Mouse (Mus musculus): Measurements from ENCODE around the gene Rem2. TPM values are rescaled to one million over a fixed set of nuclear protein-coding genes. Genes with fewer than 3 reads are reported as not detected.

Rem2 gene
- total and polyA plus RNA-seq, 3 experiments, result 4.8 to 38.8 TPM; not detected in 1

DNA sequence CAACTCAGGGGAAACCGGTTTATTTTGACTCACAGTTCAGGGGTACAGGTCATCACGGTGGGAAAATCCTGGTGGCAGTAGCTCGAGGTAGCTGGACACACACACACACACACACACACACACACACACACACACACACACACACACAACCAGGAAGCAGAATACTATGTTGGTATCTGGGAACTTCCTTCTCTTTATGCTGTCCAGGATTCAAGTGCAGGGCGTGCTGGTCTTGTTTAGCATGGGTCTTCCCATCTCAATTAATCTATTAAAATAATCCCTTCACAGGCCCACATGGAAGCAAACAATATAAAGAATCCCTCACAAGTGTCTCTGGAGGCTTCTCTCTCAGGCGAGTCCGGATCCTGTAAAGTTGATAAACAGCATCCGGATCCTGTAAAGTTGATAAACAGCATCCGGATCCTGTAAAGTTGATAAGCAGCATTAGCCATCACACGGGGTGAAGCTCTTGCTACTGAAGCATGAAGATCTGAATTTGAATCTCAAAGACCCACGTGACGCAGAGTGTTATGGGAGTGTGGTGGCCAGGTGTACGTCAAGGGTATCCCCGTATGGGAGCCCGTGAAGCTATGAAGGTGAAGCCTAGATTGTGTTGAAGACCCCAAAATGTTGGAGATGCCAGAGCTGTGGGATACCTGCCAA is 17.9 kb upstream of the Rem2 start (continued):
- TF ChIP-seq MYC (IDR thresholded peaks at IDR 0.05; ENCODE audit: low read depth, low read length), result peak; percentile 88
- peak; percentile 82 for TF ChIP-seq MAX (IDR thresholded peaks at IDR 0.05; ENCODE audit: low read length)
- no peak for TF ChIP-seq CTCF (IDR thresholded peaks at IDR 0.05 in 2 of 3, conservative IDR thresholded peaks at IDR 0.05 in 1 of 3; ENCODE audit: control insufficient read depth in 1 of 3, insufficient read depth in 1 of 3, low read depth in 2 of 3, low read length in 3 of 3, poor library complexity in 1 of 3, severe bottlenecking in 1 of 3)
- TF ChIP-seq JUND (IDR thresholded peaks at IDR 0.05; ENCODE audit: low read depth, low read length), result no peak
- no peak for TF ChIP-seq ZC3H11A (IDR thresholded peaks at IDR 0.05; ENCODE audit: low read depth, low read length)
- no peak for TF ChIP-seq ZMIZ1 (IDR thresholded peaks at IDR 0.05; ENCODE audit: low read depth, low read length)
- TF ChIP-seq RAD21 (IDR thresholded peaks at IDR 0.05; ENCODE audit: low read depth, low read length), result no peak
- TF ChIP-seq RCOR1 (IDR thresholded peaks at IDR 0.05; ENCODE audit: low read depth, low read length), result peak; percentile 78
- TF ChIP-seq MEF2A (IDR thresholded peaks at IDR 0.05; ENCODE audit: extremely low read depth, insufficient replicate concordance, low read depth, low read length, poor library complexity, severe bottlenecking), result no peak
- TF ChIP-seq MXI1 (IDR thresholded peaks at IDR 0.05; ENCODE audit: low read depth, low read length), result peak; percentile 79
- peak; percentile 86 for TF ChIP-seq GATA1 (IDR thresholded peaks at IDR 0.05; ENCODE audit: low read depth, low read length)
- peak; percentile 74 to 78 for TF ChIP-seq EP300 (IDR thresholded peaks at IDR 0.05; ENCODE audit: low read depth in 1 of 2, low read length in 2 of 2)
- peak; percentile 62; the same call in 1 of the 2 replicates for TF ChIP-seq SIN3A (IDR thresholded peaks at IDR 0.05; ENCODE audit: low read length)

DNA sequence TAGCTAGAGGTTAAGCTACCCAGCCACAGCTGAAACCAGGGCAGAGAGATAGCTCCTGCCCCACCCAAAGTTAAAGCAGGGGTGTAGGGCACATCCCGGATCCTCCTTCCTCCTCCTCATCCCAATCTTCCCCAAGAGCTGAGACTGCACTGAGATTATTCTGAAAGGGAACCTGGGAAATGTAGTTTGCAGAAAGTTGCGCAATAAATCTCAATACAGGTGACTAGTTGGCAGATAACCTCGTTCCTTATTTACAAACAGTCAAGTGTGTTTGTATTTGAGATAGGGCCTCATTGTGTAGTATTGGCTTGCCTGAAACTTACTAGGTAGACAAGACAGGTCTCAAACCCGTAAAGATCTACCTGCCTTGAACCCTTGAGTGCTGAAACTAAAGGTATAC is 13.8 kb upstream of the Rem2 start:
- DNase-seq (ENCODE audit: low read depth, low spot score), result peak; percentile 30
- H3K27ac ChIP-seq (ENCODE audit: control insufficient read depth, low read depth, low read length), result no peak overlapping the region
- H3K9ac ChIP-seq (ENCODE audit: control insufficient read depth, low read depth, low read length, poor library complexity, severe bottlenecking), result no peak overlapping the region
- H3K9me3 ChIP-seq (replicated peaks; ENCODE audit: insufficient read depth, low read length), result no peaks in the 10 kb centered on the region
- peaks cover 0 to 26% of the 10 kb centered on the region in 2 experiments; a peak in 3 of 4 replicates for H3K36me3 ChIP-seq (ENCODE audit: control insufficient read depth in 1 of 2, insufficient read depth in 2 of 2, low read length in 2 of 2)
- no peak for TF ChIP-seq POLR2A (IDR thresholded peaks at IDR 0.05; ENCODE audit: control insufficient read depth in 1 of 2, insufficient read depth in 1 of 2, low read depth in 1 of 2, low read length in 2 of 2, poor library complexity in 1 of 2)
- peak; percentile 74 for TF ChIP-seq HCFC1 (IDR thresholded peaks at IDR 0.05; ENCODE audit: low read depth, low read length)
- TF ChIP-seq GATA1 (IDR thresholded peaks at IDR 0.05; ENCODE audit: low read depth, low read length), result 0 out of 2 replicates have a peak, but pooled peaks have one; percentile 4
- TF ChIP-seq CHD1 (IDR thresholded peaks at IDR 0.05; ENCODE audit: low read depth, low read length), result no peak
- no peak for TF ChIP-seq TAL1 (IDR thresholded peaks at IDR 0.05; ENCODE audit: low read length)
- TF ChIP-seq RAD21 (IDR thresholded peaks at IDR 0.05; ENCODE audit: low read depth, low read length), result no peak
- no peak for TF ChIP-seq ETS1 (IDR thresholded peaks at IDR 0.05; ENCODE audit: low read depth, low read length)
- no peak for TF ChIP-seq GABPA (IDR thresholded peaks at IDR 0.05; ENCODE audit: low read depth, low read length)
- H3K27me3 ChIP-seq (ENCODE audit: control insufficient read depth in 1 of 2, insufficient read depth in 2 of 2, low read length in 2 of 2), result no peaks in the 10 kb centered on the region
- peaks cover 9 to 26% of the 10 kb centered on the region in 2 experiments for H3K4me1 ChIP-seq (ENCODE audit: control insufficient read depth in 1 of 2, insufficient read depth in 2 of 2, low read length in 2 of 2)
- H3K4me3 ChIP-seq (ENCODE audit: control insufficient read depth in 1 of 2, insufficient read depth in 1 of 2, low read depth in 2 of 2, low read length in 2 of 2), result no peak overlapping the region
- H3K79me2 ChIP-seq (ENCODE audit: control insufficient read depth, insufficient read depth, low read length, poor library complexity), result peaks cover 19% of the 10 kb centered on the region

All from MEL (cell line).